Mouse (Mus musculus): ENCODE measurements around the gene Gng2. TPM values are rescaled to one million over a fixed set of nuclear protein-coding genes. Genes with fewer than 3 reads are reported as not detected.
A peak's percentile ranks its signal among the peaks of the same experiment; 100 is the strongest.

Gng2 gene
- polyA plus RNA-seq, 1 experiment from 2014 or later, result 423 TPM

- DNase-seq (no peak), ATAC-seq (ENCODE audit: low FRiP score, low TSS enrichment) (no peak)
- Histone ChIP-seq H3K27ac (replicated peaks; ENCODE audit: low read depth, low read length) (no peak overlapping the region), H3K9me3 (ENCODE audit: control insufficient read depth, low read length) (no peaks in the 10 kb centered on the region), H3K4me2 (ENCODE audit: low read length) (no peak overlapping the region), H3K36me3 (ENCODE audit: control insufficient read depth, insufficient read depth, low read length) (peaks cover 38% of the 10 kb centered on the region), H3K27me3 (ENCODE audit: control insufficient read depth, insufficient read depth, low read length) (no peaks in the 10 kb centered on the region), H3K9ac (replicated peaks; ENCODE audit: low read length) (no peak overlapping the region), H3K4me3 (replicated peaks; ENCODE audit: low read depth, low read length) (no peak overlapping the region), H3K4me1 (ENCODE audit: control insufficient read depth, insufficient read depth, low read length) (peaks cover 42% of the 10 kb centered on the region)
- WGBS, result 75% methylated on average over 9 of the region's 9 CpGs
These were observed 17.6 kb downstream of the Gng2 start for GRCm38 (mm10) chr14:19959860-19960259.

GRCm38 (mm10) chr14:19955077-19955476 is 22.4 kb downstream of the Gng2 start:
- H3K36me3 ChIP-seq (ENCODE audit: control insufficient read depth, insufficient read depth, low read length), result peaks cover 47% of the 10 kb centered on the region
- H3K4me1 ChIP-seq (ENCODE audit: control insufficient read depth, insufficient read depth, low read length), result peaks cover 8% of the 10 kb centered on the region; the same call in 1 of the 2 replicates
- ATAC-seq (ENCODE audit: low FRiP score, low TSS enrichment), result no peak
- no peaks in the 10 kb centered on the region for H3K9me3 ChIP-seq (ENCODE audit: control insufficient read depth, low read length)
- no peak overlapping the region for H3K9ac ChIP-seq (replicated peaks; ENCODE audit: low read length)
- H3K4me3 ChIP-seq (replicated peaks; ENCODE audit: low read depth, low read length), result no peak overlapping the region
- DNase-seq, result no peak
- H3K4me2 ChIP-seq (ENCODE audit: low read length), result no peak overlapping the region
- H3K27ac ChIP-seq (replicated peaks; ENCODE audit: low read depth, low read length), result no peak overlapping the region
- 82% methylated on average over 7 of the region's 7 CpGs for WGBS
- H3K27me3 ChIP-seq (ENCODE audit: control insufficient read depth, insufficient read depth, low read length), result no peaks in the 10 kb centered on the region

- 90% methylated on average over 4 of the region's 4 CpGs for WGBS
- H3K27ac ChIP-seq (replicated peaks; ENCODE audit: low read depth, low read length), result no peak overlapping the region
- DNase-seq (no peak), ATAC-seq (ENCODE audit: low FRiP score, low TSS enrichment) (no peak)
- H3K4me2 ChIP-seq (ENCODE audit: low read length), result no peak overlapping the region
- no peak overlapping the region for H3K9ac ChIP-seq (replicated peaks; ENCODE audit: low read length)
- no peak overlapping the region for H3K4me3 ChIP-seq (replicated peaks; ENCODE audit: low read depth, low read length)
- peaks cover 20% of the 10 kb centered on the region for H3K36me3 ChIP-seq (ENCODE audit: control insufficient read depth, insufficient read depth, low read length)
- H3K4me1 ChIP-seq (ENCODE audit: control insufficient read depth, insufficient read depth, low read length), result no peaks in the 10 kb centered on the region
- H3K9me3 ChIP-seq (ENCODE audit: control insufficient read depth, low read length), result no peaks in the 10 kb centered on the region
- H3K27me3 ChIP-seq (ENCODE audit: control insufficient read depth, insufficient read depth, low read length), result no peaks in the 10 kb centered on the region
These were observed 26.6 kb downstream of the Gng2 start for GRCm38 (mm10) chr14:19950812-19951211.

- H3K27me3 ChIP-seq (ENCODE audit: control insufficient read depth, insufficient read depth, low read length), result no peaks in the 10 kb centered on the region
- no peak overlapping the region for H3K27ac ChIP-seq (replicated peaks; ENCODE audit: low read depth, low read length)
- H3K9me3 ChIP-seq (ENCODE audit: control insufficient read depth, low read length), result no peaks in the 10 kb centered on the region
- 94% methylated on average over 2 of the region's 2 CpGs for WGBS
- H3K4me3 ChIP-seq (replicated peaks; ENCODE audit: low read depth, low read length), result no peak overlapping the region
- no peak for DNase-seq
- ATAC-seq (ENCODE audit: low FRiP score, low TSS enrichment), result no peak
- no peaks in the 10 kb centered on the region for H3K4me1 ChIP-seq (ENCODE audit: control insufficient read depth, insufficient read depth, low read length)
- peaks cover 17% of the 10 kb centered on the region for H3K36me3 ChIP-seq (ENCODE audit: control insufficient read depth, insufficient read depth, low read length)
- H3K4me2 ChIP-seq (ENCODE audit: low read length), result no peak overlapping the region
- H3K9ac ChIP-seq (replicated peaks; ENCODE audit: low read length), result no peak overlapping the region
These were observed 28.0 kb downstream of the Gng2 start for GRCm38 (mm10) chr14:19949475-19949874.

GRCm38 (mm10) chr14:19946221-19946620 is 31.2 kb downstream of the Gng2 start:
- no peak overlapping the region for H3K4me2 ChIP-seq (ENCODE audit: low read length)
- no peaks in the 10 kb centered on the region for H3K9me3 ChIP-seq (ENCODE audit: control insufficient read depth, low read length)
- WGBS, result 82% methylated on average over 7 of the region's 7 CpGs
- no peak overlapping the region for H3K9ac ChIP-seq (replicated peaks; ENCODE audit: low read length)
- ATAC-seq (ENCODE audit: low FRiP score, low TSS enrichment) (no peak), DNase-seq (no peak)
- H3K4me1 ChIP-seq (ENCODE audit: control insufficient read depth, insufficient read depth, low read length), result peaks cover 19% of the 10 kb centered on the region
- no peaks in the 10 kb centered on the region for H3K27me3 ChIP-seq (ENCODE audit: control insufficient read depth, insufficient read depth, low read length)
- no peak overlapping the region for H3K27ac ChIP-seq (replicated peaks; ENCODE audit: low read depth, low read length)
- H3K4me3 ChIP-seq (replicated peaks; ENCODE audit: low read depth, low read length), result no peak overlapping the region
- peaks cover 15% of the 10 kb centered on the region for H3K36me3 ChIP-seq (ENCODE audit: control insufficient read depth, insufficient read depth, low read length)

- H3K4me1 ChIP-seq (ENCODE audit: control insufficient read depth, insufficient read depth, low read length), result peaks cover 20% of the 10 kb centered on the region
- no peaks in the 10 kb centered on the region for H3K27me3 ChIP-seq (ENCODE audit: control insufficient read depth, insufficient read depth, low read length)
- no peaks in the 10 kb centered on the region for H3K9me3 ChIP-seq (ENCODE audit: control insufficient read depth, low read length)
- WGBS, result 29% methylated on average over 3 of the region's 3 CpGs
- peak overlapping the region; percentile 14; the same call in 1 of the 2 replicates for H3K27ac ChIP-seq (replicated peaks; ENCODE audit: low read depth, low read length)
- peaks cover 8% of the 10 kb centered on the region for H3K36me3 ChIP-seq (ENCODE audit: control insufficient read depth, insufficient read depth, low read length)
- H3K4me3 ChIP-seq (replicated peaks; ENCODE audit: low read depth, low read length), result no peak overlapping the region
- H3K4me2 ChIP-seq (ENCODE audit: low read length), result no peak overlapping the region
- ATAC-seq (ENCODE audit: low FRiP score, low TSS enrichment), result no peak
- no peak for DNase-seq
- no peak overlapping the region for H3K9ac ChIP-seq (replicated peaks; ENCODE audit: low read length)
These were observed 34.7 kb downstream of the Gng2 start for GRCm38 (mm10) chr14:19942732-19943131.

- Histone ChIP-seq H3K36me3 (ENCODE audit: control insufficient read depth, insufficient read depth, low read length) (peaks cover 8% of the 10 kb centered on the region), H3K4me1 (ENCODE audit: control insufficient read depth, insufficient read depth, low read length) (peaks cover 20% of the 10 kb centered on the region), H3K4me3 (replicated peaks; ENCODE audit: low read depth, low read length) (no peak overlapping the region), H3K9me3 (ENCODE audit: control insufficient read depth, low read length) (no peaks in the 10 kb centered on the region), H3K27me3 (ENCODE audit: control insufficient read depth, insufficient read depth, low read length) (no peaks in the 10 kb centered on the region), H3K27ac (replicated peaks; ENCODE audit: low read depth, low read length) (peak overlapping the region; percentile 33; the same call in 1 of the 2 replicates), H3K4me2 (ENCODE audit: low read length) (no peak overlapping the region), H3K9ac (replicated peaks; ENCODE audit: low read length) (no peak overlapping the region)
- WGBS, result 16% methylated on average over 4 of the region's 4 CpGs
- ATAC-seq (ENCODE audit: low FRiP score, low TSS enrichment) (no peak), DNase-seq (peak; percentile 35)
These were observed 35.1 kb downstream of the Gng2 start for GRCm38 (mm10) chr14:19942329-19942728.

GRCm38 (mm10) chr14:19940066-19940465 is 37.4 kb downstream of the Gng2 start:
- Histone ChIP-seq H3K27ac (replicated peaks; ENCODE audit: low read depth, low read length) (no peak overlapping the region), H3K4me1 (ENCODE audit: control insufficient read depth, insufficient read depth, low read length) (peaks cover 20% of the 10 kb centered on the region), H3K4me3 (replicated peaks; ENCODE audit: low read depth, low read length) (no peak overlapping the region), H3K9ac (replicated peaks; ENCODE audit: low read length) (no peak overlapping the region), H3K4me2 (ENCODE audit: low read length) (no peak overlapping the region), H3K36me3 (ENCODE audit: control insufficient read depth, insufficient read depth, low read length) (peaks cover 4% of the 10 kb centered on the region; the same call in 1 of the 2 replicates), H3K27me3 (ENCODE audit: control insufficient read depth, insufficient read depth, low read length) (no peaks in the 10 kb centered on the region), H3K9me3 (ENCODE audit: control insufficient read depth, low read length) (no peaks in the 10 kb centered on the region)
- DNase-seq (no peak), ATAC-seq (ENCODE audit: low FRiP score, low TSS enrichment) (no peak)
- WGBS, result 88% methylated on average over 1 of the region's 1 CpGs

- ATAC-seq (ENCODE audit: low FRiP score, low TSS enrichment), result no peak
These were observed 38.9 kb downstream of the Gng2 start for GRCm38 (mm10) chr14:19938545-19938944.

More at GRCm38 (mm10) chr14:19938545-19938944, 38.9 kb downstream of the Gng2 start:
- Histone ChIP-seq H3K9me3 (ENCODE audit: control insufficient read depth, low read length) (no peaks in the 10 kb centered on the region), H3K4me3 (replicated peaks; ENCODE audit: low read depth, low read length) (no peak overlapping the region), H3K4me1 (ENCODE audit: control insufficient read depth, insufficient read depth, low read length) (peaks cover 20% of the 10 kb centered on the region), H3K27ac (replicated peaks; ENCODE audit: low read depth, low read length) (no peak overlapping the region), H3K27me3 (ENCODE audit: control insufficient read depth, insufficient read depth, low read length) (no peaks in the 10 kb centered on the region), H3K4me2 (ENCODE audit: low read length) (no peak overlapping the region), H3K9ac (replicated peaks; ENCODE audit: low read length) (no peak overlapping the region), H3K36me3 (ENCODE audit: control insufficient read depth, insufficient read depth, low read length) (peaks cover 4% of the 10 kb centered on the region; the same call in 1 of the 2 replicates)
- DNase-seq, result no peak
- WGBS, result 86% methylated on average over 5 of the region's 5 CpGs

Data from midbrain, embryonic 14.5 days (tissue).